In the genomic region with DNA sequence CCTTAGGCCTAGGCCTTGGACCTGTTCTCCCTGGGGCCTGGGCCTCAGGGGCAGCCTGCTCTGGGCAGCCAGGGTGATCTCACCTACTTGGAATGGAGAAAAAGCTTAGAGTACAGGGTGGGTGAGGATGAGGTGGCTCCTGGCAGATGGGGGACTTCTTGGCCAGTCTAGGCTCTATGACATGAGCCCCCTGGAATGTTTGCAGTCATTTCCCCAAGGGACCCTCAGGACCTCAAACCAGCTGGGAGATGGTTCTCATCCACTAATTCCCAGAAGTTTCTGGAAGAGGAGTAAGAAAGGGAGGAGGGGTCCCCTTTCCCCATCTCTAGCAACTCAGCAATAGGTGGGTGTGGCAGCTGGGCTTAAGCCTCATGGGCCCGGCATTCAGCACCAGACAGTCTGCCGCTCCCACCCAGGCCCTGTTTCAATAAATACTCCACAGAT, we compare ENCODE assay signal across 13 mouse cellular contexts. TPM values are rescaled to one million over a fixed set of nuclear protein-coding genes. Genes with fewer than 3 reads are reported as not detected.
DNase-seq lines count a peak whose midpoint lies in the region; ATAC-seq and TF ChIP-seq lines count a peak whose summit lies in the region.
"Had no signal": no experiment of that assay in that cellular context is flagged by ENCODE, and none has a peak within 500 bp of the region (broad histone marks: within the 10 kb centered on the region; RNA-seq: fewer than 3 reads in every experiment).

No protein-coding gene starts in this region.

- intact Hi-C loops in heart, adult 2 months (cut with DNase I): no loop called here
- intact Hi-C loops in heart, postnatal 36 days (cut with DNase I): no loop called here

- no peaks in the 10 kb centered on the region for H3K79me2 ChIP-seq in heart, adult 2 months (replicated peaks; ENCODE audit: control insufficient read depth, insufficient read depth, low read length)

- no peak overlapping the region for H3K4me3 ChIP-seq in heart, adult 2 months
- 0 out of 2 replicates have a peak overlapping the region, but pooled peaks have one; percentile 0 for H3K4me3 ChIP-seq in E14TG2a.4 (replicated peaks; ENCODE audit: low read length)
- H3K4me3 ChIP-seq in heart, embryonic 12.5 days: no peak overlapping the region
- H3K4me3 ChIP-seq in limb, embryonic 14.5 days (replicated peaks; ENCODE audit: low read length): no peak overlapping the region
- H3K4me3 ChIP-seq: hindbrain, embryonic 15.5 days had no signal

- TF ChIP-seq POLR2A in heart, adult 2 months (IDR thresholded peaks at IDR 0.05; ENCODE audit: insufficient read depth, low read depth, low read length): no peak
- TF ChIP-seq POLR2A in limb, embryonic 14.5 days (IDR thresholded peaks at IDR 0.05; ENCODE audit: borderline replicate concordance, extremely low read depth, insufficient read depth, insufficient read length): no peak

- H3K4me2 ChIP-seq in heart, embryonic 12.5 days: no peak overlapping the region
- no peak overlapping the region for H3K4me2 ChIP-seq in limb, embryonic 14.5 days (replicated peaks; ENCODE audit: low read depth, low read length, severe bottlenecking)
- H3K4me2 ChIP-seq: hindbrain, embryonic 15.5 days had no signal

- H3K27ac ChIP-seq in heart, adult 2 months: peak overlapping the region; percentile 31; the same call in 1 of the 2 replicates
- H3K27ac ChIP-seq in heart, embryonic 12.5 days (ENCODE audit: poor library complexity, severe bottlenecking): peak overlapping the region; percentile 75
- H3K27ac ChIP-seq in limb, embryonic 14.5 days (replicated peaks; ENCODE audit: low read depth, low read length): no peak overlapping the region
- H3K27ac ChIP-seq: hindbrain, embryonic 15.5 days had no signal

- peak in 1 of 2 experiments; percentile 60 for DNase-seq in heart, adult 2 months
- DNase-seq in heart, postnatal 36 days: no peak
- peak; percentile 14 for DNase-seq in limb, embryonic 14.5 days (ENCODE audit: low spot score)
- no peak for DNase-seq in layer of hippocampus, postnatal 14 days (ENCODE audit: low spot score in 2 of 2)
- no peak for DNase-seq in neural tube, embryonic 10.5 days (ENCODE audit: extremely low spot score, low spot score)
- DNase-seq in cerebellum, adult 9-11 months: no peak
- DNase-seq: adrenal gland, postnatal 36 days; cerebellum, adult 11-12 months; thymus, postnatal 25 days had no signal

- 72% methylated on average over 2 of the region's 2 CpGs for WGBS in heart, adult 2 months
- WGBS in heart, embryonic 12.5 days: 28% methylated on average over 2 of the region's 2 CpGs
- WGBS in limb, embryonic 14.5 days: 58% methylated on average over 2 of the region's 2 CpGs

- H3K36me3 ChIP-seq in heart, adult 2 months (ENCODE audit: control insufficient read depth, insufficient read depth, low read length): no peaks in the 10 kb centered on the region
- H3K36me3 ChIP-seq in E14TG2a.4 (ENCODE audit: insufficient read depth, low read length): no peaks in the 10 kb centered on the region
- H3K36me3 ChIP-seq in heart, embryonic 12.5 days: no peaks in the 10 kb centered on the region
- H3K36me3 ChIP-seq in limb, embryonic 14.5 days (ENCODE audit: control insufficient read depth, insufficient read depth, low read length): peaks cover under 1% of the 10 kb centered on the region; the same call in 1 of the 2 replicates
- H3K36me3 ChIP-seq: hindbrain, embryonic 15.5 days had no signal

- TF ChIP-seq CTCF in heart, adult 2 months (IDR thresholded peaks at IDR 0.05): no peak
- no peak for TF ChIP-seq CTCF in E14TG2a.4 (conservative IDR thresholded peaks at IDR 0.05; ENCODE audit: low read length)

- peaks cover 7% of the 10 kb centered on the region for H3K4me1 ChIP-seq in heart, adult 2 months (ENCODE audit: control insufficient read depth, insufficient read depth, low read length)
- H3K4me1 ChIP-seq in E14TG2a.4 (replicated peaks; ENCODE audit: low read depth, low read length): peaks cover 46% of the 10 kb centered on the region
- peaks cover 67% of the 10 kb centered on the region for H3K4me1 ChIP-seq in heart, embryonic 12.5 days (replicated peaks)
- peaks cover 41% of the 10 kb centered on the region for H3K4me1 ChIP-seq in limb, embryonic 14.5 days (ENCODE audit: control insufficient read depth, insufficient read depth, low read length)

- no peak for ATAC-seq in heart, embryonic 12.5 days (ENCODE audit: insufficient number of reproducible peaks, low FRiP score)
- no peak for ATAC-seq in limb, embryonic 14.5 days (ENCODE audit: low FRiP score, low read depth)

- H3K27me3 ChIP-seq in heart, adult 2 months (ENCODE audit: control insufficient read depth, insufficient read depth, low read length): no peaks in the 10 kb centered on the region
- H3K27me3 ChIP-seq in E14TG2a.4 (ENCODE audit: insufficient read depth, low read length): peaks cover 17% of the 10 kb centered on the region
- H3K27me3 ChIP-seq in heart, embryonic 12.5 days (replicated peaks): no peaks in the 10 kb centered on the region
- no peaks in the 10 kb centered on the region for H3K27me3 ChIP-seq in limb, embryonic 14.5 days (ENCODE audit: control insufficient read depth, insufficient read depth, low read length)
- H3K27me3 ChIP-seq: hindbrain, embryonic 15.5 days had no signal

- 0 out of 2 replicates have a peak, but pooled peaks have one; percentile 18 for TF ChIP-seq EP300 in heart, adult 2 months (IDR thresholded peaks at IDR 0.05; ENCODE audit: insufficient read depth, low read depth, low read length)

- H3K9ac ChIP-seq in heart, adult 2 months (ENCODE audit: low read depth, low read length): no peak overlapping the region
- no peak overlapping the region for H3K9ac ChIP-seq in heart, embryonic 12.5 days
- no peak overlapping the region for H3K9ac ChIP-seq in limb, embryonic 14.5 days (ENCODE audit: low read depth, low read length, severe bottlenecking)
- H3K9ac ChIP-seq: hindbrain, embryonic 15.5 days had no signal

- H3K9me3 ChIP-seq in E14TG2a.4 (ENCODE audit: low read length): no peaks in the 10 kb centered on the region
- H3K9me3 ChIP-seq in heart, embryonic 12.5 days (replicated peaks): no peaks in the 10 kb centered on the region
- H3K9me3 ChIP-seq in limb, embryonic 14.5 days (ENCODE audit: control insufficient read depth, low read length): no peaks in the 10 kb centered on the region
- H3K9me3 ChIP-seq: hindbrain, embryonic 15.5 days had no signal

RNA-seq across cellular contexts. Expression of a gene that starts 13.6 kb away (rescaled TPM):
- 10 to 100 TPM; 22.1 to 28.4 TPM for total RNA-seq in heart, adult 2 months (2021)
- polyA plus RNA-seq in heart, adult 2 months (2012; rRNA removed): 57.5 and 59.7 TPM in 2 replicates
- 10 to 100 TPM; 29.6 TPM for total RNA-seq in heart, postnatal 36 days (2021)
- 57.4 and 62.4 TPM in 2 replicates for polyA plus RNA-seq in heart, embryonic 12.5 days (2016; fragmentation: Nextera tagmentation; extraction: Ambion mirVana)
- polyA plus RNA-seq in limb, embryonic 14.5 days (2012; rRNA removed): 86.6 and 125 TPM in 2 replicates
- 80.7 and 88.4 TPM in 2 replicates for polyA plus RNA-seq in limb, embryonic 14.5 days (2014; fragmentation: Nextera tagmentation; extraction: Ambion mirVana)
- 1 to 10 TPM; 3.6 to 6.2 TPM for total RNA-seq in layer of hippocampus, postnatal 14 days (2021)
- total RNA-seq: monocyte, adult 5-6 weeks had no signal

RNA-seq across cellular contexts. Expression of a gene that starts 46.4 kb away (rescaled TPM):
- 1 to 10 TPM; 9.2 to 9.6 TPM for total RNA-seq in heart, adult 2 months (2021)
- 23.4 and 29.4 TPM in 2 replicates for polyA plus RNA-seq in heart, adult 2 months (2012; rRNA removed)
- 10 to 100 TPM; 10.2 to 10.4 TPM for total RNA-seq in heart, postnatal 36 days (2021)
- polyA plus RNA-seq in heart, embryonic 12.5 days (2016; fragmentation: Nextera tagmentation; extraction: Ambion mirVana): 24.0 and 24.7 TPM in 2 replicates
- 47.2 and 57.5 TPM in 2 replicates for polyA plus RNA-seq in limb, embryonic 14.5 days (2012; rRNA removed)
- 28.7 and 30.4 TPM in 2 replicates for polyA plus RNA-seq in limb, embryonic 14.5 days (2014; fragmentation: Nextera tagmentation; extraction: Ambion mirVana)
- total RNA-seq in layer of hippocampus, postnatal 14 days (2021): 10 to 100 TPM; 78.5 to 79.8 TPM

RNA-seq across cellular contexts. Expression of a gene that starts 49.8 kb away (rescaled TPM):
- total RNA-seq in heart, adult 2 months (2021): 1 to 10 TPM; 7.5 to 8.2 TPM
- polyA plus RNA-seq in heart, adult 2 months (2012; rRNA removed): 10.4 and 10.5 TPM in 2 replicates
- total RNA-seq in heart, postnatal 36 days (2021): 1 to 10 TPM; 8.3 to 9.5 TPM
- 15.2 and 15.5 TPM in 2 replicates for polyA plus RNA-seq in heart, embryonic 12.5 days (2016; fragmentation: Nextera tagmentation; extraction: Ambion mirVana)
- polyA plus RNA-seq in limb, embryonic 14.5 days (2012; rRNA removed): 22.4 and 24.8 TPM in 2 replicates
- 15.4 and 18.4 TPM in 2 replicates for polyA plus RNA-seq in limb, embryonic 14.5 days (2014; fragmentation: Nextera tagmentation; extraction: Ambion mirVana)
- 1 to 10 TPM; 8.5 to 9.8 TPM for total RNA-seq in layer of hippocampus, postnatal 14 days (2021)

Comparison
In these comparisons a context has a peak if more than half of its experiments do, and no peak if none do; other contexts are left out.
1. RNA of a gene that starts 46.4 kb away (total RNA-seq): 78.5 to 79.8 TPM in layer of hippocampus, postnatal 14 days; 10.2 to 10.4 TPM in heart, postnatal 36 days and 9.2 to 9.6 TPM in heart, adult 2 months; every median in the first group is over 4 times any median in the second.